Mouse (Mus musculus): Measurements from ENCODE around the gene Tmem203.

DNA sequence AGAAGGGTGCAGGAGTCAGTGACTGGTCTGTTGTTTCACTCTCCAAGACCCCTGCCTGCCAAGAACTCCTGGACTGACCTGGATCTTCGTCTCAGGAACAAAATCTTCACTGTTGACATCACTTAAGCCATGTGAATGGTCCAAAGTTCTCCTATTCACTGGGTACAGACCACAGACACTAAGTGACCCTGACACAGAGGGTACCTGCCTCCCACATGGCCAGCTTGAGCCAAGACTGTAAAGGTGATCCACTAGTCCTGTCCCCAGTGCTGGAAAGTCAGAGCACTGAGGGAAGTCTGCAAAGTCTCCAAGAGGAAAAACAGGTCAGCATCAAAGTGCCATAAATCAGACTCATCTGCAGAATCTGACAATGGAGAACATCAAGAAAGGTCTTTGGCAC lies 47.6 kb upstream of the Tmem203 start:
- no peak for TF ChIP-seq CHD2 (IDR thresholded peaks at IDR 0.05; ENCODE audit: low read depth, low read length)
- TF ChIP-seq ZC3H11A (IDR thresholded peaks at IDR 0.05; ENCODE audit: borderline replicate concordance, low read depth, low read length): no peak

Measured in ES-E14 (cell line).